Comparison of ENCODE assay signal across 13 mouse cellular contexts in genomic region chr10:76261447-76261846, GRCm38 (mm10). TPM values are rescaled to one million over a fixed set of nuclear protein-coding genes. Genes with fewer than 3 reads are reported as not detected.
A peak's percentile ranks its signal among the peaks of the same experiment; 100 is the strongest.
DNase-seq lines count a peak whose midpoint lies in the region; ATAC-seq and TF ChIP-seq lines count a peak whose summit lies in the region.
"Had no signal": no experiment of that assay in that cellular context is flagged by ENCODE, and none has a peak within 500 bp of the region (broad histone marks: within the 10 kb centered on the region; RNA-seq: fewer than 3 reads in every experiment).

No protein-coding gene starts in this region.

- H3K4me2 ChIP-seq in kidney, postnatal 0 days (ENCODE audit: low read length) = no peak overlapping the region
- H3K4me2 ChIP-seq in intestine, embryonic 14.5 days (ENCODE audit: low read length) = no peak overlapping the region
- H3K4me2 ChIP-seq in liver, embryonic 15.5 days = no peak overlapping the region

- no peak overlapping the region for H3K4me3 ChIP-seq in kidney, postnatal 0 days (replicated peaks; ENCODE audit: low read depth, low read length)
- no peak overlapping the region for H3K4me3 ChIP-seq in intestine, embryonic 14.5 days (ENCODE audit: low read depth, low read length)
- no peak overlapping the region for H3K4me3 ChIP-seq in liver, embryonic 15.5 days (replicated peaks)
- H3K4me3 ChIP-seq in hindbrain, embryonic 10.5 days = no peak overlapping the region
- H3K4me3 ChIP-seq: megakaryocyte, embryonic 14.5 days had no signal

- peak; percentile 47 for ATAC-seq in kidney, postnatal 0 days (replicated peaks; ENCODE audit: low FRiP score, low read depth)
- peak; percentile 66 for ATAC-seq in intestine, embryonic 14.5 days (replicated peaks; ENCODE audit: low FRiP score, low TSS enrichment, low read depth)
- peak; percentile 81 for ATAC-seq in liver, embryonic 15.5 days (ENCODE audit: insufficient read depth)
- no peak for ATAC-seq in frontal cortex, adult (ENCODE audit: low TSS enrichment)
- ATAC-seq: forebrain, embryonic 16.5 days had no signal

- 0 out of 2 replicates have a peak, but pooled peaks cover 2% of the 10 kb centered on the region for H3K4me1 ChIP-seq in kidney, postnatal 0 days (replicated peaks; ENCODE audit: insufficient read depth, low read length)
- H3K4me1 ChIP-seq in intestine, embryonic 14.5 days (replicated peaks; ENCODE audit: control insufficient read depth, insufficient read depth, low read length) = no peaks in the 10 kb centered on the region
- no peaks in the 10 kb centered on the region for H3K4me1 ChIP-seq in liver, embryonic 15.5 days (replicated peaks)
- H3K4me1 ChIP-seq in hindbrain, embryonic 10.5 days (replicated peaks) = peaks cover 26% of the 10 kb centered on the region

- WGBS in kidney, postnatal 0 days = 59% methylated on average over 3 of the region's 3 CpGs
- 49% methylated on average over 3 of the region's 3 CpGs for WGBS in intestine, embryonic 14.5 days
- 49% methylated on average over 3 of the region's 3 CpGs for WGBS in liver, embryonic 15.5 days (ENCODE audit: insufficient replicate concordance)
- 84% methylated on average over 3 of the region's 3 CpGs for WGBS in hindbrain, embryonic 10.5 days

- no peak overlapping the region for H3K27ac ChIP-seq in kidney, postnatal 0 days
- H3K27ac ChIP-seq in intestine, embryonic 14.5 days (ENCODE audit: low read depth) = no peak overlapping the region
- 0 out of 2 replicates have a peak overlapping the region, but pooled peaks have one; percentile 5 for H3K27ac ChIP-seq in liver, embryonic 15.5 days (replicated peaks)
- no peak overlapping the region for H3K27ac ChIP-seq in hindbrain, embryonic 10.5 days

- H3K36me3 ChIP-seq in kidney, postnatal 0 days (ENCODE audit: insufficient read depth, low read length) = peaks cover 15% of the 10 kb centered on the region; the same call in 1 of the 2 replicates
- H3K36me3 ChIP-seq in intestine, embryonic 14.5 days (ENCODE audit: control insufficient read depth, insufficient read depth, low read length) = peaks cover 20% of the 10 kb centered on the region
- H3K36me3 ChIP-seq in liver, embryonic 15.5 days (replicated peaks) = no peaks in the 10 kb centered on the region
- peaks cover 23% of the 10 kb centered on the region for H3K36me3 ChIP-seq in hindbrain, embryonic 10.5 days

- H3K9ac ChIP-seq in kidney, postnatal 0 days (ENCODE audit: low read depth, low read length) = no peak overlapping the region
- H3K9ac ChIP-seq in intestine, embryonic 14.5 days (ENCODE audit: low read length) = no peak overlapping the region
- H3K9ac ChIP-seq in liver, embryonic 15.5 days = no peak overlapping the region

- H3K9me3 ChIP-seq in kidney, postnatal 0 days (replicated peaks; ENCODE audit: low read length) = no peaks in the 10 kb centered on the region
- no peaks in the 10 kb centered on the region for H3K9me3 ChIP-seq in intestine, embryonic 14.5 days (ENCODE audit: control insufficient read depth, low read length)
- H3K9me3 ChIP-seq in liver, embryonic 15.5 days (replicated peaks) = no peaks in the 10 kb centered on the region
- no peaks in the 10 kb centered on the region for H3K9me3 ChIP-seq in hindbrain, embryonic 10.5 days
- H3K9me3 ChIP-seq: megakaryocyte, embryonic 14.5 days had no signal

- TF ChIP-seq CTCF in kidney, postnatal 0 days (IDR thresholded peaks at IDR 0.05; ENCODE audit: low read depth) = no peak

- H3K27me3 ChIP-seq in kidney, postnatal 0 days (ENCODE audit: insufficient read depth, low read length) = no peaks in the 10 kb centered on the region
- H3K27me3 ChIP-seq in intestine, embryonic 14.5 days (replicated peaks; ENCODE audit: control insufficient read depth, insufficient read depth, low read length) = no peaks in the 10 kb centered on the region
- no peaks in the 10 kb centered on the region for H3K27me3 ChIP-seq in liver, embryonic 15.5 days
- no peaks in the 10 kb centered on the region for H3K27me3 ChIP-seq in hindbrain, embryonic 10.5 days (ENCODE audit: insufficient read depth, poor library complexity, severe bottlenecking)

- no peak for DNase-seq in kidney, postnatal 0 days (ENCODE audit: low spot score)
- no peak for DNase-seq in kidney, adult 9 months
- no peak for DNase-seq in intestine, embryonic 14.5 days (ENCODE audit: low spot score)
- peak; percentile 57 for DNase-seq in lung, postnatal 36 days
- no peak for DNase-seq in right cerebral cortex, adult 18-20 months
- DNase-seq in hindbrain, embryonic 10.5 days (ENCODE audit: low spot score) = no peak
- DNase-seq: adrenal gland, postnatal 10 days; B cell, adult 2 months; cerebellum, adult 8-10 months had no signal

RNA-seq across cellular contexts. Expression of gene S100b, which starts 7.8 kb away (rescaled TPM):
- 0.42 and 0.45 TPM in 2 replicates for polyA plus RNA-seq in kidney, postnatal 0 days (2015; fragmentation: Nextera tagmentation; extraction: Ambion mirVana)
- polyA plus RNA-seq in intestine, embryonic 14.5 days (2014; fragmentation: Nextera tagmentation; extraction: Ambion mirVana) = 1.2 and 1.4 TPM in 2 replicates
- 0.08 and 0.12 TPM in 2 replicates for polyA plus RNA-seq in liver, embryonic 15.5 days (2015; fragmentation: Nextera tagmentation; extraction: Ambion mirVana)
- polyA plus RNA-seq in hindbrain, embryonic 10.5 days (2016; fragmentation: Nextera tagmentation; extraction: Ambion mirVana) = not detected in 2 replicates

RNA-seq across cellular contexts. Expression of gene Prmt2, which starts 23.8 kb away (rescaled TPM):
- 38.0 and 44.1 TPM in 2 replicates for polyA plus RNA-seq in kidney, postnatal 0 days (2015; fragmentation: Nextera tagmentation; extraction: Ambion mirVana)
- 53.6 and 61.8 TPM in 2 replicates for polyA plus RNA-seq in intestine, embryonic 14.5 days (2014; fragmentation: Nextera tagmentation; extraction: Ambion mirVana)
- polyA plus RNA-seq in liver, embryonic 15.5 days (2015; fragmentation: Nextera tagmentation; extraction: Ambion mirVana) = 5.7 and 5.9 TPM in 2 replicates
- 80.1 and 97.5 TPM in 2 replicates for polyA plus RNA-seq in hindbrain, embryonic 10.5 days (2016; fragmentation: Nextera tagmentation; extraction: Ambion mirVana)
